Mouse (Mus musculus) embryonic facial prominence, embryonic 12.5 days (tissue): ENCODE data around the gene Ccnd1. TPM values are rescaled to one million over a fixed set of nuclear protein-coding genes. Genes with fewer than 3 reads are reported as not detected.

Source experiments
- polyA plus RNA-seq: library from polyadenylated mRNA; unstranded; fragments of >200 nt; fragmentation: Nextera tagmentation; extraction: Ambion mirVana; gene quantifications from 2 replicates; pipeline ENCODE4 v1.2.1, GENCODE M21; 2016

Gene Ccnd1
- polyA plus RNA-seq, 1 experiment from 2014 or later = 156 TPM

Other genes starting within 250 kb of the Ccnd1 start
- 10.9 and 15.9 TPM in 2 replicates for gene Ano1, start 188.0 kb downstream of the Ccnd1 start, polyA plus RNA-seq
- gene Fgf3, start 101.8 kb downstream of the Ccnd1 start, polyA plus RNA-seq = 0.58 and 1.1 TPM in 2 replicates
- gene Fgf4, start 92.6 kb downstream of the Ccnd1 start, polyA plus RNA-seq = 0.08 and 0.15 TPM in 2 replicates
- 24.5 and 30.1 TPM in 2 replicates for gene Fgf15, start 43.4 kb downstream of the Ccnd1 start, polyA plus RNA-seq
- gene LTO1, start 24.8 kb downstream of the Ccnd1 start, polyA plus RNA-seq = 25.2 and 25.5 TPM in 2 replicates